Mouse (Mus musculus) forebrain, embryonic 16.5 days (tissue): ENCODE results near the gene Ryk. TPM values are rescaled to one million over a fixed set of nuclear protein-coding genes. Genes with fewer than 3 reads are reported as not detected.

ENCODE experiments used
- ATAC-seq: fragments of 200-750 bp; cut with Nextera tagmentation; 2 replicates; pipeline ENCODE4 v1.8.0; 2017; ENCODE audit warnings: mild to moderate bottlenecking, moderate library complexity
- H3K27ac ChIP-seq: fragments of 300-500 bp; sonication (generic); 2 replicates; pipeline ENCODE4 v1.5.1; 2014; ENCODE audit warnings: low read length, control low read depth
- H3K27me3 ChIP-seq: fragments of 300-500 bp; sonication (generic); replicated peaks from 2 replicates; pipeline ENCODE4 v1.6.1; 2014; ENCODE audit warnings: low read length; ENCODE audit not compliant: control insufficient read depth, insufficient read depth
- H3K36me3 ChIP-seq: fragments of 300-500 bp; sonication (generic); 2 replicates; pipeline ENCODE4 v1.6.1; 2014; ENCODE audit not compliant: control insufficient read depth, insufficient read depth
- H3K4me1 ChIP-seq: fragments of 300-500 bp; sonication (generic); replicated peaks from 2 replicates; pipeline ENCODE4 v1.6.1; 2014; ENCODE audit warnings: low read length; ENCODE audit not compliant: control insufficient read depth, insufficient read depth
- H3K4me2 ChIP-seq: fragments of 300-500 bp; sonication (generic); 2 replicates; pipeline ENCODE4 v1.6.1; 2014; ENCODE audit warnings: mild to moderate bottlenecking, low read length, control low read depth
- H3K4me3 ChIP-seq: fragments of 300-500 bp; sonication (generic); replicated peaks from 2 replicates; pipeline ENCODE4 v1.5.1; 2014; ENCODE audit warnings: mild to moderate bottlenecking, low read length, control low read depth
- H3K9ac ChIP-seq: fragments of 300-500 bp; sonication (generic); replicated peaks from 2 replicates; pipeline ENCODE4 v1.6.1; 2014; ENCODE audit warnings: low read depth, low read length, control low read depth
- H3K9me3 ChIP-seq: fragments of 300-500 bp; sonication (generic); 2 replicates; pipeline ENCODE4 v1.6.1; 2016; ENCODE audit warnings: low read length; ENCODE audit not compliant: control insufficient read depth
- WGBS: fragments of 180-500 bp; shearing (Covaris S2); extraction: QIAGEN DNeasy Blood & Tissue Kit; methylation state at CpG from one replicate; pipeline ENCODE4 v1.1.7; 2014; 5-methylcytosine and 5-hydroxymethylcytosine counted together
- polyA plus RNA-seq: library from polyadenylated mRNA; unstranded; fragments of >200 nt; fragmentation: Nextera tagmentation; extraction: Ambion mirVana; gene quantifications from 2 replicates; pipeline ENCODE4 v1.2.1, GENCODE M21; 2015

Ryk gene
- polyA plus RNA-seq, 1 experiment from 2014 or later = 14.1 TPM

DNA sequence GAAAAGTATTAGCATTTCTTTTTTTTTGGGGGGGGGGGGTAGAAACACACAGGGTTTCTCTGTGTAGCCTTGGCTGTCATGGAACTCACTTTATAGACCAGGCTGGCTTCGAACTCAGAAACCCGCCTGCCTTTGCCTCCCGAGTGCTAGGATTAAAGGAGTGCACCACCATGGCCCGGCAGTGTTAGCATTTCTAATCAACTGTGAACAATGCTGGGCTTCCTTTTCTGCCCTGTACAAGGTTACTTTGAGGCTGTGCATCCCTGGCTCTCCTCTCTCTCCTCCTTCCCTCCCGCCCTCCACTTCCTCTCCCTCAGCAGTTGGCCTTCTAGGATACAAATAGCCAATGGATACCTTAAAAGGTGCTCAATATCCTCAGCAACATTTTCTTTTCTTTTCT, 114.0 kb downstream of the Ryk start:
- WGBS = 71% methylated on average over 5 of the region's 5 CpGs
- H3K4me3 ChIP-seq = no peak overlapping the region
- no peak overlapping the region for H3K9ac ChIP-seq
- H3K4me2 ChIP-seq = no peak overlapping the region
- no peaks in the 10 kb centered on the region for H3K36me3 ChIP-seq
- no peaks in the 10 kb centered on the region for H3K9me3 ChIP-seq
- H3K4me1 ChIP-seq = no peaks in the 10 kb centered on the region
- no peak for ATAC-seq
- H3K27ac ChIP-seq = no peak overlapping the region
- H3K27me3 ChIP-seq = no peaks in the 10 kb centered on the region

DNA sequence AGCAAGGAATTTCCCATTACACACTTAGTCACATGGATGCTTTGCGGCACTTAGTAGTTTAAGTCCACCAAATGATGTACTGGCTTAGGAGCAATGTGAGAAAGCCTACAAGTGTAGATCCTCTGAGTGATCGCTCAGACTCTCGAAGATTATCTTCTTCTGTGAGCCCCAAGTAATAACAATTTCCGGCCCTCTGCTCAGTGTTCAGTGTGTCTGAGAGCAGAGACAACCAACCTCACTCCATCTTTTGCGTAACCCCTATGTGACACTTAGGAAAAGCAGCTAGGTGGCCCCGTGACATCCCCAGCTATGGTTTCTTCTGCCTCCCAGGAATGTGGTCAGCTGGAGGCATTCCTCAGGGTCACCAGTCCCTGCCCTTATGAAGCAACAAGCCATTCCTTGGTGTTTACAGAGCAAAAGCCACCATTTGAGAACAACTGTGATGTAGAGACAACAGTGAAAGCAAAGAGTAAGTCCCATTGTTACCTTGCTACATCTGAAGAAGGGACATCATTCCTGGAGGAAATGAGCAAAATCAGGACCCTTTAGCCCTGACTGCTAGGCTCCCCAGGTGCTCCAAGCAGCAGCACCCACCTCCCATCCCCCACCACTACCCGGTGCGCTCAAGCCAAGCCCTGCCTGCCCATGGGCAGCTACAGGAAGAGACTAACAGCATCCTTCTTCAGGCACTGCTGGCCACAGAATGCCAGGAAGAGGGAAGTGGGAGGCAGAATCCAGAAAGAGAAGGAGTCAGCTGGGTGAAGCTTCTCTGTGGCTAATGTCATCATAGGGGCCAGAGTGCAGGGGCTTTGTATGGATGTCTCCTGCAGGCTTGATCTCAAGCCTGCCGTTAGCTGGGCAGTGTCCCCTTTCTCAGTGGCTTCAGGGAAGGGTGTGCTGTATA, 116.6 kb downstream of the Ryk start:
- no peak for ATAC-seq
- Histone ChIP-seq H3K27ac (no peak overlapping the region), H3K9me3 (no peaks in the 10 kb centered on the region), H3K4me1 (no peaks in the 10 kb centered on the region), H3K4me3 (no peak overlapping the region), H3K27me3 (no peaks in the 10 kb centered on the region), H3K9ac (no peak overlapping the region), H3K36me3 (no peaks in the 10 kb centered on the region), H3K4me2 (no peak overlapping the region)
- WGBS = 92% methylated on average over 9 of the region's 9 CpGs

DNA sequence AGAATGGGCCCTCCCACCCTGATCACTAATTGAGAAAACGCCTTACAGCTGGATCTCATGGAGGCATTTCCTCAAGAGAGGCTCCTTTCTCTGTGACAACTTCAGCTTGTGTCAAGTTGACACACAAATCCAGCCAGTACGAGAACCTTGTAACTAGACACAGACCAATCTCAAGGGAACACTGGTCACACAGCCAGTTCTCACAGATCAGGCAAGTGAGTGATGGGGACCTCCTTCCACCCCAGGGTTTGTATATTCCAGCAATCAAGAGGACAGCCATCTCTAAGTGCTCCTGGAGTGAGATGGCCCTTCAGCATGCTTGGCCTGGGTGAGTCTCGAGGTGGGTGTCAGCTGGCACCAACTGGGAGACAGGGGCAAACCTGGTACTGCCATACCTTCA, 121.1 kb downstream of the Ryk start:
- Histone ChIP-seq H3K27me3 (no peaks in the 10 kb centered on the region), H3K36me3 (no peaks in the 10 kb centered on the region), H3K4me2 (no peak overlapping the region), H3K4me3 (no peak overlapping the region), H3K27ac (no peak overlapping the region), H3K4me1 (no peaks in the 10 kb centered on the region), H3K9ac (no peak overlapping the region), H3K9me3 (no peaks in the 10 kb centered on the region)
- 86% methylated on average over 3 of the region's 3 CpGs for WGBS
- ATAC-seq = no peak

Other genes with a start within 250 kb of the Ryk start
- gene Anapc13, start 208.6 kb upstream of the Ryk start, polyA plus RNA-seq = 109 and 111 TPM in 2 replicates
- gene Cep63, start 208.4 kb upstream of the Ryk start, polyA plus RNA-seq = 43.7 and 50.3 TPM in 2 replicates
- gene Amotl2, start 118.2 kb upstream of the Ryk start, polyA plus RNA-seq = 53.4 and 62.5 TPM in 2 replicates
- gene Slco2a1, start 153.8 kb downstream of the Ryk start, polyA plus RNA-seq = 2.5 and 3.1 TPM in 2 replicates